Mouse (Mus musculus) heart, embryonic 15.5 days (tissue): ENCODE measurements around the gene Siglece. TPM values are rescaled to one million over a fixed set of nuclear protein-coding genes. Genes with fewer than 3 reads are reported as not detected.
"Not testable (repeated sequence)": the region's sequence is repeated elsewhere in the genome, so short reads cannot be mapped to it uniquely, and the experiment has no call there.

Source experiments
- ATAC-seq: fragments of 200-750 bp; cut with Nextera tagmentation; replicated peaks from 2 replicates; pipeline ENCODE4 v1.8.0; 2017; ENCODE audit warnings: low read depth, moderate TSS enrichment; ENCODE audit not compliant: insufficient number of reproducible peaks, insufficient read depth, low FRiP score
- H3K27ac ChIP-seq: fragments of 300-500 bp; sonication (generic); 2 replicates; pipeline ENCODE4 v1.5.1; 2015; ENCODE audit warnings: mild to moderate bottlenecking, inconsistent platforms
- H3K27me3 ChIP-seq: fragments of 300-500 bp; sonication (generic); 2 replicates; pipeline ENCODE4 v1.6.1; 2015; ENCODE audit warnings: inconsistent platforms
- H3K36me3 ChIP-seq: fragments of 300-500 bp; sonication (generic); 2 replicates; pipeline ENCODE4 v1.6.1; 2015; ENCODE audit warnings: mild to moderate bottlenecking, inconsistent platforms
- H3K4me1 ChIP-seq: fragments of 300-500 bp; sonication (generic); replicated peaks from 2 replicates; pipeline ENCODE4 v1.6.1; 2015; ENCODE audit warnings: inconsistent platforms
- H3K4me2 ChIP-seq: fragments of 300-500 bp; sonication (generic); 2 replicates; pipeline ENCODE4 v1.6.1; 2015; ENCODE audit warnings: inconsistent platforms, mild to moderate bottlenecking, moderate library complexity
- H3K4me3 ChIP-seq: fragments of 300-500 bp; sonication (generic); 2 replicates; pipeline ENCODE4 v1.5.1; 2015; ENCODE audit warnings: mild to moderate bottlenecking, inconsistent platforms
- H3K9ac ChIP-seq: fragments of 300-500 bp; sonication (generic); 2 replicates; pipeline ENCODE4 v1.6.1; 2015; ENCODE audit warnings: mild to moderate bottlenecking, inconsistent platforms
- H3K9me3 ChIP-seq: fragments of 300-500 bp; sonication (generic); replicated peaks from 2 replicates; pipeline ENCODE4 v1.6.1; 2016; ENCODE audit warnings: inconsistent platforms
- WGBS: fragments of 180-500 bp; shearing (Covaris S2); methylation state at CpG from one replicate; pipeline ENCODE4 v1.1.7; 2015; ENCODE audit warnings: mixed read lengths; 5-methylcytosine and 5-hydroxymethylcytosine counted together
- polyA plus RNA-seq: library from polyadenylated mRNA; unstranded; fragments of >200 nt; fragmentation: Nextera tagmentation; extraction: Ambion mirVana; gene quantifications from 2 replicates; pipeline ENCODE4 v1.2.1, GENCODE M21; 2015

Siglece gene
- polyA plus RNA-seq, 1 experiment from 2014 or later: 0.47 TPM

GRCm38 (mm10) chr7:43667221-43667620 is 7.3 kb upstream of the Siglece start:
- H3K9ac ChIP-seq, H3K4me1 ChIP-seq, H3K4me2 ChIP-seq, H3K27me3 ChIP-seq, ATAC-seq, H3K9me3 ChIP-seq, H3K27ac ChIP-seq, H3K4me3 ChIP-seq, H3K36me3 ChIP-seq: not testable (repeated sequence)
- 73% methylated on average over 4 of the region's 4 CpGs for WGBS

GRCm38 (mm10) chr7:43662804-43663203 is 2.8 kb upstream of the Siglece start:
- H3K9me3 ChIP-seq: no peaks in the 10 kb centered on the region
- ATAC-seq: no peak
- H3K9ac ChIP-seq: no peak overlapping the region
- no peak overlapping the region for H3K4me2 ChIP-seq
- H3K4me1 ChIP-seq: no peaks in the 10 kb centered on the region
- H3K36me3 ChIP-seq: no peaks in the 10 kb centered on the region
- no peaks in the 10 kb centered on the region; the same call in 1 of the 2 replicates for H3K27me3 ChIP-seq
- no peak overlapping the region for H3K4me3 ChIP-seq
- WGBS: 79% methylated on average over 1 of the region's 1 CpGs
- no peak overlapping the region for H3K27ac ChIP-seq

- Histone ChIP-seq H3K4me3 (no peak overlapping the region), H3K27ac (no peak overlapping the region), H3K36me3 (no peaks in the 10 kb centered on the region), H3K9me3 (no peaks in the 10 kb centered on the region), H3K4me2 (no peak overlapping the region), H3K27me3 (no peaks in the 10 kb centered on the region; the same call in 1 of the 2 replicates), H3K9ac (no peak overlapping the region), H3K4me1 (no peaks in the 10 kb centered on the region)
- 55% methylated on average over 6 of the region's 6 CpGs for WGBS
- no peak for ATAC-seq
These were observed 3.7 kb downstream of the Siglece start for GRCm38 (mm10) chr7:43656232-43656631.

DNA sequence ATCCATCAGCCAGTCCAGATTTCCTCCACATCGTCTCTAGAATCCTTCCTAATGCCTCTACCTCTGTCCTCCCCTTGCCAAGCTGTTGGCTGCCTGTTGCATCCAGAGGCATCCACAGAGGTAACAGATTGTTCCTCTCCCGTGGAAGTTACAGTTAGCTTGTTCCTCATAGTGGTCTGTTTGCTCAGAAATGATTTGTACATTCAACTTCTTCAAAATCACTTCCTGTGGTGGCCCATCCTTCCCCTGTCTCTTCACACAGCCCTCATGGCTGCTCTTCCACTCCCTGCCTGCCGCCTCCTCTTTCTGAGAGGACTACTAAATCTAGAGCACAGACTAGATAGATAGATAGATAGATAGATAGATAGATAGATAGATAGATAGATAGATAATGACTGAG is 5.4 kb downstream of the Siglece start:
- no peaks in the 10 kb centered on the region; the same call in 1 of the 2 replicates for H3K27me3 ChIP-seq
- no peak overlapping the region for H3K9ac ChIP-seq
- no peak overlapping the region for H3K4me3 ChIP-seq
- ATAC-seq: no peak
- H3K4me2 ChIP-seq: no peak overlapping the region
- no peaks in the 10 kb centered on the region for H3K4me1 ChIP-seq
- WGBS: 59% methylated on average over 3 of the region's 3 CpGs
- no peak overlapping the region for H3K27ac ChIP-seq
- no peaks in the 10 kb centered on the region for H3K9me3 ChIP-seq
- no peaks in the 10 kb centered on the region for H3K36me3 ChIP-seq

DNA sequence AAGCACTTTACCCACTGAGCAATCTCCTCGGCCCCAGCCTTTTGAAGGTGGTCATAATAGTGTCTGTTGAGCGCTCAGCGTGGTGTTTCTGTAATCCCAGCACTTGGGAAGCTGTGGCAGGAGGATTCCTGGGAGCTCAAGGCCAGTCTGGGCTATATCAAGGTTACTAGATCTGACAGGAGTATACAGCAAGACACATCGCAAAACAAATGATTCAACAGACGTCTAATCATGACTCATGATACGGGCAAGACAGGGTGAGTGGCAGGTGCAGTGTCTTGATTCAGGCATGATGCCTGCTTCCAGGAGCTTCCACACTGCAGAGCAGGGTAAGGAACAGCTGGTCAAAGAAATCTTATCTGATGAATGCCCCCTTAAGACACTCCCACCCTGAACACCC is 7.3 kb downstream of the Siglece start:
- Histone ChIP-seq H3K9ac (no peak overlapping the region), H3K4me1 (no peaks in the 10 kb centered on the region), H3K9me3 (no peaks in the 10 kb centered on the region), H3K27me3 (no peaks in the 10 kb centered on the region), H3K4me3 (no peak overlapping the region), H3K4me2 (no peak overlapping the region), H3K36me3 (no peaks in the 10 kb centered on the region), H3K27ac (no peak overlapping the region)
- 73% methylated on average over 6 of the region's 6 CpGs for WGBS
- ATAC-seq: no peak

DNA sequence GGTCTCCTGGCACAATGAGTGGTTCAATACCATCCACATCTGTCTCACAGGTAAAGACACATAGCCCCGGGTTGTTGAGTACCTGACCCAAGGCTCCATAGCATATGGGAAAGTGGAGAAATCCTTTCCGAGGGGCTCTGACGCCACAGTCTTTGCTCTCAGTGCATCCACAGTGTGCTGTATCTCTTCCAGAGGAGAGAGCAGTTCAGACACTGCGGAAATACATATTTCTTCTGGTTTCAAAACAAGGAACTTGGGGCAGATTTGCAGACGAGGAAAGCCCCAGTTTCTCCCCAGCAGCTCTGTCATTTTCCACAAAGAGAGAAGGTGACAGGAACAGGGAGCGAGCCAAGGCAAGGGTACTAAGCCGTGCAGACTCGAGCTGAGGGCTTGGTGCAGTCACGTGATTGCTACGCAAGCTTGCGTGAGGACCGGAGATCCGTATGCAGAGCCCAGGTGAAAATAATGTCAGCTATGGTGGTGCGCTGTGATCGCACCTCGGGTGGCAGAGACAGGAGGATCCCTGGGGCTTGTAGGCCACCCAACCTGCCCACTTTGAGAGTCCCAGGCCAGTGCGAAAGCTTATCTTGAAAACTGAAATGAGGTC is 16.8 kb downstream of the Siglece start:
- Histone ChIP-seq H3K27me3 (no peaks in the 10 kb centered on the region), H3K27ac (no peak overlapping the region), H3K9ac (no peak overlapping the region), H3K9me3 (no peaks in the 10 kb centered on the region), H3K4me3 (no peak overlapping the region), H3K4me1 (no peaks in the 10 kb centered on the region), H3K36me3 (no peaks in the 10 kb centered on the region), H3K4me2 (no peak overlapping the region)
- ATAC-seq: no peak
- 66% methylated on average over 17 of the region's 17 CpGs for WGBS

DNA sequence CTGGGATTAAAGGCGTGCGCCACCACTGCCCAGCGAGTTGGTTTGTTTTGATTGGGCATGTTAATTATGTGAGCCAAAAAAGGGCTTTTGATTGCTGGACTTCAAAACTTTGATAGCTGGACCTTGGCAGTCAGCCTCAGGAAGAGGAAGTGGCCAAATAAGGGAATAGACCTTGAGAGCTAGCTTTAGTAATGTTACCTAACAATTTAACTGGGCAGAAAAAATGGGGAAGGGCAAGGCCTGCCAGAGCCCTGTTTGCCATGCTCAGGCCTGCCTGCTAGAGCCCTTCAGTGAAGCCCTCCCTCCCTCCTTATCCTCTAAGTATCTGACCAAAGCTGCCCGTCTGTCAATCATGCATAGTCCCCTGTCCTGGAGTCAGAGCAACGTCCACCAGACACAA is 17.4 kb downstream of the Siglece start:
- H3K27me3 ChIP-seq: no peaks in the 10 kb centered on the region
- H3K4me3 ChIP-seq: no peak overlapping the region
- H3K4me2 ChIP-seq: no peak overlapping the region
- H3K9me3 ChIP-seq: no peaks in the 10 kb centered on the region
- H3K36me3 ChIP-seq: no peaks in the 10 kb centered on the region
- 69% methylated on average over 5 of the region's 5 CpGs for WGBS
- H3K27ac ChIP-seq: no peak overlapping the region
- no peaks in the 10 kb centered on the region for H3K4me1 ChIP-seq
- no peak for ATAC-seq
- H3K9ac ChIP-seq: no peak overlapping the region

- Histone ChIP-seq H3K27ac (no peak overlapping the region), H3K27me3 (no peaks in the 10 kb centered on the region), H3K4me1 (no peaks in the 10 kb centered on the region), H3K4me3 (no peak overlapping the region), H3K9ac (no peak overlapping the region), H3K4me2 (no peak overlapping the region), H3K36me3 (no peaks in the 10 kb centered on the region), H3K9me3 (no peaks in the 10 kb centered on the region)
- WGBS: 71% methylated on average over 1 of the region's 1 CpGs
- ATAC-seq: no peak
These were observed 22.8 kb downstream of the Siglece start for GRCm38 (mm10) chr7:43637118-43637517.

GRCm38 (mm10) chr7:43636194-43636593 is 23.8 kb downstream of the Siglece start:
- H3K9me3 ChIP-seq: no peaks in the 10 kb centered on the region
- no peak overlapping the region for H3K4me3 ChIP-seq
- no peak for ATAC-seq
- H3K27me3 ChIP-seq: no peaks in the 10 kb centered on the region
- no peaks in the 10 kb centered on the region for H3K36me3 ChIP-seq
- H3K4me1 ChIP-seq: no peaks in the 10 kb centered on the region
- WGBS: 58% methylated on average over 2 of the region's 2 CpGs
- H3K9ac ChIP-seq: no peak overlapping the region
- no peak overlapping the region for H3K27ac ChIP-seq
- H3K4me2 ChIP-seq: no peak overlapping the region

DNA sequence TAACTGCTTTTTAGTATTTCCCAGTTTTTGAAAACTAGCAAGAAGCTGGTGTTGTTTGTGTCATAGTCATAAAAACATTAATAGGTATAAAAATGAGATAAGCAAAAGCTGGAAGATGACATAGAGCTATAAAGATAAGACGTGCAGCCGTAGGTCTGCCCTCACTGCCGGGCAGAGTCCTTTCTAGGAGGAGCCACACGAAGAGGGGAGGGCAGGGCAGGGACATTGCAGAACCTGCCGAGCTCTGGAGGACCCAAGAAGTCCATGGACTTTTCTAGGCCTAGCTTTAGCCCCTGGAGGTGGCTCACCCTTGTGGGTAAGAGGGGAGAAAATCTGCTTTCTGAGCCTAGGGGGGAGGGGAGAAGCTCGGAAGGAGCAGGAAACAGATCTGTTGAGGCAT is 25.5 kb downstream of the Siglece start, which contains the start of gene Ceacam18:
Gene Ceacam18 (plus strand): TSS at position 208 of the 400 bp plus-strand sequence.
- Histone ChIP-seq H3K36me3 (no peaks in the 10 kb centered on the region), H3K4me1 (no peaks in the 10 kb centered on the region), H3K27me3 (no peaks in the 10 kb centered on the region), H3K9me3 (no peaks in the 10 kb centered on the region), H3K27ac (no peak within 1 kb of the TSS), H3K4me2 (no peak within 1 kb of the TSS), H3K9ac (no peak within 1 kb of the TSS), H3K4me3 (no peak within 1 kb of the TSS)
- ATAC-seq: no peak
- WGBS: 54% methylated on average over 6 of the region's 6 CpGs

DNA sequence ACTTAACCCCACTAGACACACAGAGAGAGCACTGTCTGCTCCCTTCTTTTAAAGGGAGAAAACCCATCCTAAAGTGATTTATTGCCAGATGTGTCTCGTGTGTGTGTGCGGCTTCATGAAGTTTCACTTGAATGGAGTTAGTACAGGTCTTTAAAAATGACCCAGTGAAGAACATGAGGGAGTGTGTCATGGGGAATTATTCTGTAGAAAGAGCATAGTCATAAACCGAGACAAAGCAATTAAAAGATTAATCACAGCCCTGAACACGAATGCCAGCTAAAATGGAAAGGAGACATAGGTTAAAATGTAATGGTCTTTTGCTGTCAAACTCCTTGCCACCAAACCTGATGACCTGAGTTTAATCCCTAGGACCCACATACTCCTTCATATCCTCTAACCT is 26.0 kb downstream of the Siglece start:
- no peak overlapping the region for H3K27ac ChIP-seq
- H3K27me3 ChIP-seq: no peaks in the 10 kb centered on the region
- no peak overlapping the region for H3K4me3 ChIP-seq
- H3K4me1 ChIP-seq: no peaks in the 10 kb centered on the region
- 69% methylated on average over 4 of the region's 4 CpGs for WGBS
- H3K9me3 ChIP-seq: no peaks in the 10 kb centered on the region
- H3K4me2 ChIP-seq: no peak overlapping the region
- no peaks in the 10 kb centered on the region for H3K36me3 ChIP-seq
- no peak overlapping the region for H3K9ac ChIP-seq
- no peak for ATAC-seq

DNA sequence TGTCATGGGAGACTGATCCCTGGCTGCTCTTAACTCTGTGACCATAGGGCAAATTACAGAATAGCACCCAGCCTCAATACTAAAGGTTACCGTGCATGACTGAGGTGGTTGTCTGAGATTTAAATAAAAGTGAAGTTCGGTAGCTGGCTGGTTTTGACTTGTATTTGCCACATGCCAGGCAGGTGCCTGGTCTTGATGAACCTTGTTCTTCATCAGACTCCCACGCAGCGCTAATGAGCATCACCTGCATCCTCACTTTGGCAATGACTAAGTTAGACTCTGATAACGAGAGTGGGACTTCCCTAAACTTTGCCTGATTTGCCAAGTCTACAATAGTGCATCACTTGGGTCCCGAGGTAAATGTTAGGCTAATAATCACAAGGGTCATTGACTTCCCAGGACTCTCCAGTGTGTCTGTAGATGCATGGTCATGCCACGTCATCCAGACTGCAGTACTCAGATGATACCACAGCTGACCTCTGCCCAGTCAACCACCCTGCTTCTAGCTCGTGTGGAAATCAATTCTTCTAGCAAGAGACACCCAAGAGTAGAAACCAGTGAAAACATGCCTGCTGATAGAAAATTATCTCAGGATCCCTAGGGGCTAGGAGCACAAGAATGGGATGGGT is 34.1 kb downstream of the Siglece start:
- ATAC-seq: no peak
- H3K9me3 ChIP-seq: no peaks in the 10 kb centered on the region
- no peak overlapping the region for H3K9ac ChIP-seq
- WGBS: 74% methylated on average over 8 of the region's 8 CpGs
- H3K27me3 ChIP-seq: no peaks in the 10 kb centered on the region
- H3K27ac ChIP-seq: no peak overlapping the region
- no peak overlapping the region for H3K4me3 ChIP-seq
- no peaks in the 10 kb centered on the region for H3K36me3 ChIP-seq
- H3K4me1 ChIP-seq: no peaks in the 10 kb centered on the region
- H3K4me2 ChIP-seq: no peak overlapping the region
